ENCODE assay signal across 28 mouse cellular contexts in the genomic region with DNA sequence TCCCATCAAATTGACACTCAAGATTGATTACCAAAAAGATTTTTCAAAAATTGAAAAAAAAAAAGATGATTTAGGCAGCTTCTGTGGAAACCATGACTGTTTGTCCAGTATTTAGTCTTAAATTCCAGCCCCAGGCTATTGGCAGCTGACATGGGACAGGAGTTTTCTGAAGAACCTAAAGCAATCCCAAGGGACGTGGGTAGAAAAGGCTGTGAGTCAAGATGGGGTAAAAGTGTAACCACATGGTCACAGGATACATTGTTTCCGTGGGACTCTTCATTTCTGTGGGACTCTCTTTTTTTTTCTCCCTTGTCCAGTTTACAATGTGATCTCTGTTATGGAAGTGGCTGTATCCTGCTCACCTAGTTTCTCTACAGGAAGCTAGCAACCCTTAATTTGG.
DNase-seq lines count a peak whose midpoint lies in the region; ATAC-seq and TF ChIP-seq lines count a peak whose summit lies in the region.
"Had no signal": no experiment of that assay in that cellular context is flagged by ENCODE, and none has a peak within 500 bp of the region (broad histone marks: within the 10 kb centered on the region; RNA-seq: fewer than 3 reads in every experiment).

No protein-coding gene starts in this region.

- H3K4me3 ChIP-seq in C2C12 (ENCODE audit: insufficient read depth, poor library complexity, severe bottlenecking): no peak overlapping the region
- no peak overlapping the region for H3K4me3 ChIP-seq in forebrain, embryonic 16.5 days (replicated peaks; ENCODE audit: low read length)
- H3K4me3 ChIP-seq: forebrain, embryonic 10.5 days; forebrain, embryonic 13.5 days; heart, embryonic 12.5 days; heart, embryonic 15.5 days; hindbrain, embryonic 10.5 days; hindbrain, embryonic 13.5 days; intestine, embryonic 15.5 days had no signal

- no peak overlapping the region for H3K27ac ChIP-seq in forebrain, embryonic 16.5 days (ENCODE audit: low read length)
- H3K27ac ChIP-seq: forebrain, embryonic 10.5 days; forebrain, embryonic 13.5 days; heart, embryonic 15.5 days; hindbrain, embryonic 10.5 days; hindbrain, embryonic 13.5 days; intestine, embryonic 15.5 days had no signal

- no peak overlapping the region for H3K9ac ChIP-seq in forebrain, embryonic 16.5 days (replicated peaks; ENCODE audit: low read depth, low read length)
- H3K9ac ChIP-seq: forebrain, embryonic 13.5 days; forebrain, postnatal 0 days; heart, embryonic 12.5 days; heart, embryonic 15.5 days; hindbrain, embryonic 13.5 days; intestine, embryonic 15.5 days had no signal

- H3K79me3 ChIP-seq in C2C12 (ENCODE audit: low read depth): no peaks in the 10 kb centered on the region

- no peaks in the 10 kb centered on the region for H3K79me2 ChIP-seq in C2C12 (ENCODE audit: control insufficient read depth, insufficient read depth)

- H3K4me2 ChIP-seq in forebrain, embryonic 16.5 days (ENCODE audit: low read length): no peak overlapping the region
- H3K4me2 ChIP-seq: forebrain, embryonic 13.5 days; heart, embryonic 12.5 days; heart, embryonic 15.5 days; hindbrain, embryonic 13.5 days; intestine, embryonic 15.5 days had no signal

- no peak for ATAC-seq in forebrain, embryonic 16.5 days
- ATAC-seq in frontal cortex, adult (ENCODE audit: low TSS enrichment): no peak
- ATAC-seq: activated CD4-positive, CD25-positive, alpha-beta regulatory T cell, adult 4 months; CD4-positive, CD25-positive, alpha-beta regulatory T cell, adult 4 months; forebrain, embryonic 13.5 days; forebrain, postnatal 0 days; hindbrain, embryonic 16.5 days; intestine, embryonic 15.5 days had no signal

- H3K36me3 ChIP-seq in C2C12 (ENCODE audit: control insufficient read depth, insufficient read depth): no peaks in the 10 kb centered on the region
- H3K36me3 ChIP-seq in forebrain, embryonic 16.5 days (ENCODE audit: control insufficient read depth, insufficient read depth): no peaks in the 10 kb centered on the region
- H3K36me3 ChIP-seq: forebrain, embryonic 10.5 days; heart, embryonic 12.5 days; heart, embryonic 15.5 days; hindbrain, embryonic 10.5 days; hindbrain, embryonic 13.5 days; intestine, embryonic 15.5 days had no signal

- no peak for TF ChIP-seq CTCF in C2C12 (IDR thresholded peaks at IDR 0.05; ENCODE audit: control insufficient read depth, insufficient read depth, insufficient read length)

- H3K4me1 ChIP-seq in forebrain, embryonic 16.5 days (replicated peaks; ENCODE audit: control insufficient read depth, insufficient read depth, low read length): no peaks in the 10 kb centered on the region
- H3K4me1 ChIP-seq: forebrain, embryonic 10.5 days; forebrain, embryonic 13.5 days; heart, embryonic 12.5 days; hindbrain, embryonic 10.5 days; hindbrain, embryonic 13.5 days; intestine, embryonic 15.5 days had no signal

- no peaks in the 10 kb centered on the region for H3K9me3 ChIP-seq in forebrain, embryonic 16.5 days (ENCODE audit: control insufficient read depth, low read length)
- H3K9me3 ChIP-seq: forebrain, embryonic 10.5 days; forebrain, embryonic 13.5 days; heart, embryonic 12.5 days; heart, embryonic 15.5 days; hindbrain, embryonic 10.5 days; hindbrain, embryonic 13.5 days; intestine, embryonic 15.5 days had no signal

- H3ac ChIP-seq in C2C12 (ENCODE audit: control insufficient read depth, insufficient read length, low read depth): no peak overlapping the region

- WGBS in forebrain, embryonic 16.5 days: 88% methylated on average over 2 of the region's 2 CpGs

- no peaks in the 10 kb centered on the region for H3K27me3 ChIP-seq in C2C12 (ENCODE audit: control insufficient read depth, insufficient read depth, insufficient read length)
- no peaks in the 10 kb centered on the region for H3K27me3 ChIP-seq in forebrain, embryonic 16.5 days (replicated peaks; ENCODE audit: control insufficient read depth, insufficient read depth, low read length)
- H3K27me3 ChIP-seq: forebrain, embryonic 13.5 days; heart, embryonic 12.5 days; heart, embryonic 15.5 days; hindbrain, embryonic 13.5 days; intestine, embryonic 15.5 days had no signal

- DNase-seq in 3134 (ENCODE audit: extremely low read depth, insufficient read length, low spot score): peak; percentile 56
- DNase-seq in NIH3T3 (ENCODE audit: low read depth): peak; percentile 68
- DNase-seq in right cerebral cortex, adult 18-20 months: no peak
- DNase-seq: adrenal gland, postnatal 10 days; adrenal gland, postnatal 36 days; cerebellum, adult 18-20 months; cerebellum, adult 9-10 months; cerebellum, postnatal 14 days; forebrain, postnatal 0 days; gastrocnemius, postnatal 10 days; gastrocnemius, postnatal 36 days; heart, postnatal 10 days; heart, postnatal 36 days; kidney, adult 11 months; kidney, adult 8-10 months had no signal

TF ChIP-seq in C2C12, 6 proteins besides CTCF, POLR2A, EP300 and RAD21:
- TF ChIP-seq FOSL1 (IDR thresholded peaks at IDR 0.05; ENCODE audit: insufficient read depth, low read length, poor library complexity, severe bottlenecking) (no peak), MAX (IDR thresholded peaks at IDR 0.05) (peak; percentile 47), USF1 (IDR thresholded peaks at IDR 0.05; ENCODE audit: low read depth) (no peak), MYOG (IDR thresholded peaks at IDR 0.05; ENCODE audit: control insufficient read depth, extremely low read depth, insufficient read length) (no peak), MYOD1 (IDR thresholded peaks at IDR 0.05; ENCODE audit: control insufficient read depth, insufficient read length, low read depth) (no peak), CEBPB (IDR thresholded peaks at IDR 0.05; ENCODE audit: low read depth) (no peak)
